Mouse (Mus musculus) midbrain, embryonic 14.5 days (tissue): ENCODE measurements at regions not wholly inside any gene's neighbourhood (a gene's known extent, or its start where the extent isn't known, plus 50 kb on each side); places are given as distances from the start of the nearest gene placed in this dataset.
A peak's percentile ranks its signal among the peaks of the same experiment; 100 is the strongest.

Experiments
- ATAC-seq: fragments of 200-750 bp; cut with Nextera tagmentation; 2 replicates; pipeline ENCODE4 v1.8.0; 2017; ENCODE audit warnings: moderate number of reproducible peaks, moderate library complexity; ENCODE audit not compliant: low FRiP score, low TSS enrichment
- DNase-seq: peaks from one replicate; pipeline ENCODE4 v3.0.0-alpha.2; 2015
- H3K27ac ChIP-seq: fragments of 300-500 bp; sonication (generic); replicated peaks from 2 replicates; pipeline ENCODE4 v1.5.1; 2014; ENCODE audit warnings: mild to moderate bottlenecking, low read depth, low read length, moderate library complexity
- H3K27me3 ChIP-seq: fragments of 300-500 bp; sonication (generic); 2 replicates; pipeline ENCODE4 v1.6.1; 2014; ENCODE audit warnings: low read length, control low read depth, mixed read lengths; ENCODE audit not compliant: control insufficient read depth, insufficient read depth
- H3K36me3 ChIP-seq: fragments of 300-500 bp; sonication (generic); 2 replicates; pipeline ENCODE4 v1.6.1; 2014; ENCODE audit warnings: low read length, control low read depth; ENCODE audit not compliant: control insufficient read depth, insufficient read depth
- H3K4me1 ChIP-seq: fragments of 300-500 bp; sonication (generic); 2 replicates; pipeline ENCODE4 v1.6.1; 2014; ENCODE audit warnings: mild to moderate bottlenecking, antibody characterized with exemption, low read length, control low read depth; ENCODE audit not compliant: control insufficient read depth, insufficient read depth
- H3K4me2 ChIP-seq: fragments of 300-500 bp; sonication (generic); 2 replicates; pipeline ENCODE4 v1.6.1; 2014; ENCODE audit warnings: mild to moderate bottlenecking, low read length, moderate library complexity
- H3K4me3 ChIP-seq: fragments of 300-500 bp; sonication (generic); replicated peaks from 2 replicates; pipeline ENCODE4 v1.5.1; 2014; ENCODE audit warnings: low read depth, low read length
- H3K9ac ChIP-seq: fragments of 300-500 bp; sonication (generic); replicated peaks from 2 replicates; pipeline ENCODE4 v1.6.1; 2014; ENCODE audit warnings: mild to moderate bottlenecking, low read length, moderate library complexity
- H3K9me3 ChIP-seq: fragments of 300-500 bp; sonication (generic); 2 replicates; pipeline ENCODE4 v1.6.1; 2016; ENCODE audit warnings: low read length, control low read depth, mixed read lengths; ENCODE audit not compliant: control insufficient read depth
- WGBS: fragments of 180-500 bp; shearing (Covaris S2); extraction: QIAGEN DNeasy Blood & Tissue Kit; methylation state at CpG from one replicate; pipeline ENCODE4 v1.1.7; 2014; 5-methylcytosine and 5-hydroxymethylcytosine counted together

DNA sequence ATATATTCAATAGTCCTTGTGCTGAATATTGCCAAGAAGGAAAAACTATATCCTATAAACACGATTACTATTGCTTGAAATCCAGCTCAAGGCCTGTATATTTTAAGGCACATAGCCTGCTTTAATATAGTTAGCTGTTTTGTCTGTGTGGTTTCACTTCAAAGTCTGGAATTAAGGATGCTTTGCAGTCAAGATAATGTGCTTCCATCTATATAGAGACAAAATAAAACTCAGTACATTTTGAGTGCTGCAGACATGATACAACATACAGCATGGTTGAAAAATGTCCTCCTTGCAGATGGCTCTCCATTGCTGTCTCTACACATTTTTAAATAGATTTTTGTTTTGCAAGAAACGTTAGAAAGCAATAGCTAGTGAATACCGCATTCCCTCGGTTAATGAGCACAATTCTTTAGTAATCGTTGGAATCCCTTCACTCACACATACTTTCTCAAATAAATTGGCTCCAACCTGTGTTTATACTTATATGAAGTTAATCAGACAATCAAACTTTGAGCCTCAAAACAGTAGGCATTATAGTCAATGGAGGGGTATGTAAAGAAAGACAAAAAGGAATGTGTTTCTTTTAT is 224.7 kb downstream of the Mef2c start:
- Histone ChIP-seq H3K9ac (peak overlapping the region; percentile 100), H3K4me3 (peak overlapping the region; percentile 86), H3K4me2 (peak overlapping the region; percentile 86), H3K9me3 (no peaks in the 10 kb centered on the region), H3K27ac (peak overlapping the region; percentile 100), H3K36me3 (peaks cover 10% of the 10 kb centered on the region), H3K27me3 (no peaks in the 10 kb centered on the region), H3K4me1 (no peaks in the 10 kb centered on the region)
- 1% methylated on average over 5 of the region's 5 CpGs for WGBS
- ATAC-seq: no peak
- peak; percentile 45 for DNase-seq

DNA sequence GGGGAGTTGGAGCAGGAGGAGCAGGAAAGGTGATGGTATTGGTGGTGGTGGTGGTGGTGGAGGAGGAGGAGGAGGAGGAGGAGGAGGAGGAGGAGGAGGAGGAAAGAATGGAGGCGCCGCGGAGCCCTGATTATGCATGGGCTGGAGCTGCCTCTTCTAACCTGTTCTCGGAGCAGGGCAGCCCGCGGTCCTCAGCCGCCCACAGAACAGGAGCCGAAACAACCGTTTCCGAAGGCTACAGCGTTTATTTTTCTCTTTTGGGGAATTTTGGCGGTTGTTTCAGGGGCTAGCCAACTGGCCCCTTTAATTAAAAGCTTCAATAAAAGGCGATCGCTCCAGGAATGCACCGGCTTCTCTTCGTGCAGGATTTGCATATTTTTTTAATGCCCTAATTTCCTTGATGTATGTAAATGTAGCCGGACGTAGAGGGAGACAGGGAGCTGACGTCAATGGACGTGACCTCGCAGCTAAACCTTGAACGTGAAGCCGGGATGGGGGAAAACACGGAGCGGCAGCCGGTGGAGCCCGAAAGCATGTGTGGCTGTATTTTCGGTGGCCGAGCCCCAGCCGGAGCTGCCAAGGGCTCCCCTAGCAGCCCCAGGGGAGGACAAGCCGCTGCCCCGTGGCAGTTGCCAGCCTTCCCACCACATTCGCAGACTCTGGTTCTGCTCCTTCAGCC is 225.6 kb downstream of the Mef2c start:
- peak overlapping the region; percentile 100 for H3K9ac ChIP-seq
- peak overlapping the region; percentile 86 for H3K4me3 ChIP-seq
- peak overlapping the region; percentile 86 for H3K4me2 ChIP-seq
- H3K9me3 ChIP-seq: no peaks in the 10 kb centered on the region
- no peaks in the 10 kb centered on the region for H3K4me1 ChIP-seq
- DNase-seq: peak; percentile 93
- WGBS: under 1% methylated on average over 33 of the region's 33 CpGs
- peaks cover 14% of the 10 kb centered on the region for H3K36me3 ChIP-seq
- peak; percentile 38 for ATAC-seq
- H3K27me3 ChIP-seq: no peaks in the 10 kb centered on the region
- H3K27ac ChIP-seq: peak overlapping the region; percentile 100

DNA sequence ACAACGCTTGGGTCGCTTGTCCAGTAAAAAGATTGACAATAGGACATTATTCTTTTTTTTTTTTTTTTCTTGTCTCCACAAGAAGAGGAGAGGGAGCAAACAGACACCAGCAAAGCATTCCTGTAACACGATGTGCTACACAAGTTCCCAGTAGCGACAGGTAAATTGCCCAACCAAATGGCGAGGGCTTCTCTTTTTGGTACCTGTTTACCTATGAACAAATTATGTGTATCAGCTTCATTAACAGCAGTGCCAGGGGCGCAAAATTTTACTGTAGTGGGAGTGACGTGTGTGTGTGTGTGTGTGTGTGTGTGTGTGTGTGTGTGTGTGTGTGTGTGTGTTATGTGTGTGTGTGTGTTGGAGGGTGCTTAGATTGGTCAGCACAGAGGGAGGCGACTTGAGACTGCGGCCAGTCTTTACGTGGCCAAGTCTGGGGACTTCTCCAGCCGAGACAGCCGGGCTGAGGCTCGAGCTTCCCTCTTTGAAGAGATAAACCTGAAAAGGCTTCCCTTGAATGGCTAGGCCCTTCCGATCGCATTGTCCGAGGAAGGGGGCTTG is 226.4 kb downstream of the Mef2c start:
- Histone ChIP-seq H3K27ac (peak overlapping the region; percentile 100), H3K4me3 (peak overlapping the region; percentile 86), H3K9ac (peak overlapping the region; percentile 100), H3K9me3 (no peaks in the 10 kb centered on the region), H3K27me3 (no peaks in the 10 kb centered on the region), H3K4me1 (no peaks in the 10 kb centered on the region), H3K4me2 (peak overlapping the region; percentile 86), H3K36me3 (peaks cover 18% of the 10 kb centered on the region)
- DNase-seq (peak; percentile 74), ATAC-seq (no peak)
- under 1% methylated on average over 16 of the region's 16 CpGs for WGBS

DNA sequence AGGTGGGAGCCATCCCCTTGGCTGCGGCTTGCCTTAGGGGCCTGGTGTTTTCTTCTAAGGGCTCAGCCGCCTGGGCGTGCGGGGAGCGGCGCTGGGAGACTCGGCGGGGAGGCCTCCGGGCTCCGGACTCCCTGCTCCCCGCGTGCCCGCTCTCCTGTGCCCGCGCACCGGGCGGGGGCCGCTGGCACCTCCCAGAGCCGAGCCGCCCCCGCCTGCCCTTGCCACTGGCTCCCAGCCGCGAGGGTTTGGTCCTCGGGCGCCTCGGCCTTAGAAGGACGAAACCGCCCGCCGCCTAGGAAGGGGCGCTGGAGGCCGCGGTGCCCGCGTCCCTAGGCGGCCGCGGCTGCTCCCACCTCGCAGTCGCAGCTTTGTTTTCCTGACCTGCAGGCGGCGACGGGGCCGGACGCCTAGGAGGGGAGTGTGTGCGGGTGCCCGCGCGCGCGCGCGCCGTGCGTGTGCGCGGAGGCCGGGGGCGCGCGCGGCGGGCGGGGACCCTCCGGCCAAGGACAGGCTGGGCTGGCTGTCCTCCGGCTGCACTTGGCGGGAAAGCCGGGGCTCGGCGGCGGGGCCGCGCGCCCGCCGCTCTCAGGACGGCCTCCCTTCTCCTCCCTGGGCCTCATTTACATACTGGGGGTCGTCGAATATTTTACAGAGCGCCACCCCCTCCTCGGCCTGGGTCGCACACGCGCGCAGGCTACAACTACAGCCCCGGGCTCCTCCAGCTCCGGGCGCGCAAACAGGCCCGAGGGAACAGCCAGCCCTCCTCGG is 227.1 kb downstream of the Mef2c start:
- DNase-seq: peak; percentile 90
- H3K27ac ChIP-seq: peak overlapping the region; percentile 100
- under 1% methylated on average over 91 of the region's 91 CpGs for WGBS

DNA sequence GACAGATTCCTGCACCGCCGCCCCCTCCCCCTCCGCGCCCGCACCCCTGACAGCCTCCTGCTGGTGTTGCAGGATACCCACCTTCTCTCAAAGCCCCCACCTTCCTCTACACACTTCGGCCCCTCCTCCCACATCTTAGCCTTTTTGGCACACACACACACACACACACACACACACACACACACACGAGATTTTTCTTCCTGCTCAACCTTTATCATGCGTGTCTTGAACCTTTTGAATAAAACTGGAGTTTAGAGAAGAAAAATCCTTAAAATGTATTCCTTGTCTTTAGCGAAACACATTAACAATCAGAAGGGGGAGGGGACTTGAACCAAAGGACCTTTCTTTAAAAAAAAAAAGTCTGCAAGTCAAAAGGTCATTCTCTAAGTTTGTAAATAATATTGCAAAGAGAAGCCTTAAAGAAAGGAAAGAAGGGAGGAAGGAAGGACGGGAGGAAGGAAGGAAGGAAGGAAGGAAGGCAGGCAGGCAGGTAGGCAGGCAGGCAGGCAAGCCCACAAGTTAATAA is 227.7 kb downstream of the Mef2c start:
- no peak; the same call in 1 of the 2 replicates for ATAC-seq
- Histone ChIP-seq H3K36me3 (peaks cover 25% of the 10 kb centered on the region), H3K9ac (peak overlapping the region; percentile 100), H3K9me3 (no peaks in the 10 kb centered on the region), H3K4me1 (no peaks in the 10 kb centered on the region), H3K4me2 (peak overlapping the region; percentile 86), H3K27ac (peak overlapping the region; percentile 100), H3K4me3 (peak overlapping the region; percentile 86), H3K27me3 (no peaks in the 10 kb centered on the region)
- under 1% methylated on average over 10 of the region's 10 CpGs for WGBS
- DNase-seq: no peak

More for the DNA sequence above, 227.1 kb downstream of the Mef2c start:
- Histone ChIP-seq H3K9ac (peak overlapping the region; percentile 100), H3K27me3 (no peaks in the 10 kb centered on the region), H3K4me1 (no peaks in the 10 kb centered on the region), H3K9me3 (no peaks in the 10 kb centered on the region), H3K4me3 (peak overlapping the region; percentile 86), H3K36me3 (peaks cover 22% of the 10 kb centered on the region), H3K4me2 (peak overlapping the region; percentile 86)
- ATAC-seq: peak; percentile 79

DNA sequence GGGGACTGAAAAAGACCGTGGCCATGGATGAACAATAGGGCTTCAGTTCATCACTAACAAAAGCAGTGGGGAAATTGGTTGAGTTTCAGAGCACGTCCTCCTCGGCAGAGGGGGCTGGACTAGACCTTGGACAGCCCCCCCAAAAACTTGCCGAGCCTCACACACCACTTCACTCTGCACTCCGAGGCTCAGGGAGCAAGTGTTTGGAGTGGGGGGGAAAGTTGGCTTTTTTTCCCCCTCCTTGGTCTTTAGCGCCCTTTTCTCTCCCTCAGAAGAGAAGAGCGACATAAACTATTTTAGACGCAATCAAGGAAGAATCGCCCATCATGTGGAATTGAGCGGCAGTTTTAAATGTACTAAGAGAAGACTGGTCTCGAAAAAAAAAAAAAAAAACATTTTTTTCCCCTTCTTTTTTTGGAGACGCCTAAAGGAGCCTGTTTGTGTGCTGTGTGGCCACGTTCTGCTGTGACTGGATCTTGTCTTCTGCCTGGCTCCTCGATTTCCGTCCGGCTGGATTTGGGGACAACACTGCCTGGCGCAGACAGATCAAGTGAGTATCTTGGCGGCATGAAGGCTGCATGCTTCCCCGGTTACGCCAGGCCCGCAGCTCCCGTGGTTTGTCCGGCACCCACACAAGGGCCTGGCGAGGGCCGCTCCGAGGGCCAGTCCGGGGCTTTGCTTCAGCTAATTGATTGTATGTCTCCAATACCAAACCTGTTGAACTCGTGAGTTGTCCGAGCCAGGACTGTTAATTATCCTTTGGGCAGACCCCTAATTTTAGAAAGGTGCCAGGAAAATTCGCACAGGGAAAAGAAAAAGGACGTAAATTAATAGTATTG is 228.7 kb downstream of the Mef2c start:
- Histone ChIP-seq H3K36me3 (peaks cover 31% of the 10 kb centered on the region), H3K27me3 (no peaks in the 10 kb centered on the region), H3K4me1 (no peaks in the 10 kb centered on the region), H3K4me2 (peak overlapping the region; percentile 86), H3K9ac (peak overlapping the region; percentile 100), H3K9me3 (no peaks in the 10 kb centered on the region), H3K27ac (peak overlapping the region; percentile 100), H3K4me3 (peak overlapping the region; percentile 86)
- DNase-seq (peak; percentile 88), ATAC-seq (peak; percentile 15)
- WGBS: under 1% methylated on average over 31 of the region's 31 CpGs

DNA sequence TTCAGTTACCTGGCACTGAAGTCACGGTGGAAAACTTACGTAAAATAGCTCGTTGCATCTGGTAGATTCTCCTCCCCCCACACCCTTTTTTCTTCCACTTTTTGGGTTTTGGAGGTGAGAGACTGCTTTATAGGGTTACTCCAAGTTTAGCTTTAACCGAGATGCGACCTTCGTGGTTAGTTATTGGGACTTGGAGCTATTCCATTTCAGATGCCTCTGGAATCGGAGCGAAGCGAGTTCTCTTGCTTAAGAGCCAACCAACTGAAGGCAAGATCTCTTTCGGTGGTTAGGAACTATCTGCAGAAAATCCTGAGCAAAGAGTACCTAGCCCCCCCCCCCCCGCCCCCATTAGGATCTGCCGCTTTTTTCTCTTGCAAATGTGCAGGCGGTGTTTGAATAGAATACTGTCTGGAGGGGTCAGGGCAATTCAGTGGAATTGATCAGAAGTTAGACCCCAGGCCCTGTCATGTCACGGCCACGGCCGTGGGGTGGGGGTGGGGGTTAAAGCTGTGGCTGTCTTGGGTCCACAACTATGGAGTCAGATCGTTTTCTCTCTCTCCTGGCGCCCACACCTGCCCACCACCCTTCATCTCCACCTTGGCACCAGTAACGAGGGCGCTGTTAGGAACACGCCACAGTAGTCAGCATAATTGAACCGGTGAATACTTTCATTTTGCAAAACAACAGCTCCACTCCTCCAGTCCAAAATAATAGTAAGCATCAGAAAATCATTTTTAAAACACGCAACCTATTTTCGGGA is 229.6 kb downstream of the Mef2c start:
- no peaks in the 10 kb centered on the region for H3K27me3 ChIP-seq
- H3K9me3 ChIP-seq: no peaks in the 10 kb centered on the region
- peak overlapping the region; percentile 100 for H3K27ac ChIP-seq
- DNase-seq (peak; percentile 71), ATAC-seq (no peak)
- peak overlapping the region; percentile 100 for H3K9ac ChIP-seq
- WGBS: 1% methylated on average over 23 of the region's 24 CpGs
- peaks cover 40% of the 10 kb centered on the region for H3K36me3 ChIP-seq
- peak overlapping the region; percentile 86 for H3K4me3 ChIP-seq
- no peaks in the 10 kb centered on the region for H3K4me1 ChIP-seq
- H3K4me2 ChIP-seq: peak overlapping the region; percentile 86
